Mouse (Mus musculus) stomach, embryonic 16.5 days (tissue): ENCODE data around the gene Art1. TPM values are rescaled to one million over a fixed set of nuclear protein-coding genes. Genes with fewer than 3 reads are reported as not detected.
A peak's percentile ranks its signal among the peaks of the same experiment; 100 is the strongest.

Experiments used
- ATAC-seq: fragments of 200-750 bp; cut with Nextera tagmentation; 2 replicates; pipeline ENCODE4 v1.8.0; 2017; ENCODE audit warnings: moderate number of reproducible peaks, moderate TSS enrichment; ENCODE audit not compliant: insufficient read depth, low FRiP score
- H3K27ac ChIP-seq: fragments of 300-500 bp; sonication (generic); 2 replicates; pipeline ENCODE4 v1.5.1; 2014; ENCODE audit warnings: low read length
- H3K27me3 ChIP-seq: fragments of 300-500 bp; sonication (generic); 2 replicates; pipeline ENCODE4 v1.6.1; 2014; ENCODE audit warnings: low read length, control low read depth, mixed read lengths; ENCODE audit not compliant: control insufficient read depth, insufficient read depth
- H3K36me3 ChIP-seq: fragments of 300-500 bp; sonication (generic); 2 replicates; pipeline ENCODE4 v1.6.1; 2014; ENCODE audit warnings: low read length; ENCODE audit not compliant: control insufficient read depth, insufficient read depth
- H3K4me1 ChIP-seq: fragments of 300-500 bp; sonication (generic); 2 replicates; pipeline ENCODE4 v1.6.1; 2014; ENCODE audit warnings: low read length, control low read depth, mixed read lengths; ENCODE audit not compliant: control insufficient read depth, insufficient read depth
- H3K4me2 ChIP-seq: fragments of 300-500 bp; sonication (generic); 2 replicates; pipeline ENCODE4 v1.6.1; 2014; ENCODE audit warnings: low read depth, low read length, mixed read lengths
- H3K4me3 ChIP-seq: fragments of 300-500 bp; sonication (generic); replicated peaks from 2 replicates; pipeline ENCODE4 v1.5.1; 2014; ENCODE audit warnings: mild to moderate bottlenecking, low read length
- H3K9ac ChIP-seq: fragments of 300-500 bp; sonication (generic); 2 replicates; pipeline ENCODE4 v1.6.1; 2014; ENCODE audit warnings: low read length
- H3K9me3 ChIP-seq: fragments of 300-500 bp; sonication (generic); replicated peaks from 2 replicates; pipeline ENCODE4 v1.6.1; 2016; ENCODE audit warnings: low read length, control low read depth; ENCODE audit not compliant: control insufficient read depth
- WGBS: fragments of 180-500 bp; shearing (Covaris S2); extraction: QIAGEN DNeasy Blood & Tissue Kit; methylation state at CpG from one replicate; pipeline ENCODE4 v1.1.7; 2014; 5-methylcytosine and 5-hydroxymethylcytosine counted together
- polyA plus RNA-seq: library from polyadenylated mRNA; unstranded; fragments of >200 nt; fragmentation: Nextera tagmentation; extraction: Ambion mirVana; gene quantifications from 2 replicates; pipeline ENCODE4 v1.2.1, GENCODE M21; 2015

Art1 gene
- polyA plus RNA-seq, 1 experiment from 2014 or later = 7.1 TPM

DNA sequence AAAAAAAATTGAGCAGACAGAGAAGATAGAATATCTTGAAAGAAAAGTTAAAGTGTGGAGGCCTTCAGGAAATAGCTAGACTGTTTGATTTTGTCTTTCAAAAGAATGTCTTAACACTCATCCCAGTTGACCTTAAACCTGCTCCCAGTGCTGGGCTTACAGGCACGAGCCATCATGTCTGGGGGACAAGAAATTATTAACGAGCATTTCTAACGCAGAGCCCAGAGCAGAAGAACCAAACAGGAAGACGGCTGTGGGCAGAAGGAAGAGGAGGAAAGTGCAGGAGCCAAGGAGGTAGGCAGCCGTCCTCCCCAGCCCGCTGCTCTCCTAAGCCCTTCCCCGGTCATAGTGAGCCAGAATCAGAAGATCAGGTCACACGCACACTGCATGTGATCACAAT is 21.2 kb upstream of the Art1 start:
- WGBS = 82% methylated on average over 8 of the region's 8 CpGs
- peaks cover 15% of the 10 kb centered on the region for H3K36me3 ChIP-seq
- no peak for ATAC-seq

DNA sequence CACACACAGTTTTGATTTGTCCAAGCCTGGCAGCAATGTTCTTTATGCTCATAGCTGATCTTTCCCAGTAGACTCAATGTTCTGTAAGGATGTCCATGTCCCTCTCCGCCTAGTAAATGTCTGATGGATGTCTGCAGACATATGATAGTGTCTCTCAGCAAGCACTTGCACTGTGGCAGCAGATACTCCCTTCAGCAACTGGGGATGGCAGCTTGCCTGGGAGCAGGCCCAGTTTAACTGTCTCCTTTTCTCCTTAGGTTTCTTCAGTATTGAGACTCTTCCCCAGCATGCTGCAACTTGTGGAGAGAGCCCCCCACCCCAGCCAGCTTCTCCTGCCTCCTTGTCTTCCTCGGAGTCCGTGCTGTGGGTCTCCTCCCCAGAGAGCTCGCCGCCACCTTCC is 19.8 kb upstream of the Art1 start:
- no peak for ATAC-seq
- no peaks in the 10 kb centered on the region for H3K9me3 ChIP-seq
- peaks cover 13% of the 10 kb centered on the region; the same call in 1 of the 2 replicates for H3K36me3 ChIP-seq
- H3K27ac ChIP-seq = no peak overlapping the region
- no peaks in the 10 kb centered on the region for H3K4me1 ChIP-seq
- no peak overlapping the region for H3K4me2 ChIP-seq
- no peak overlapping the region for H3K4me3 ChIP-seq
- 94% methylated on average over 5 of the region's 5 CpGs for WGBS
- H3K27me3 ChIP-seq = no peaks in the 10 kb centered on the region
- H3K9ac ChIP-seq = no peak overlapping the region

More for the DNA sequence above, 21.2 kb upstream of the Art1 start:
- Histone ChIP-seq H3K27me3 (no peaks in the 10 kb centered on the region), H3K4me3 (no peak overlapping the region), H3K9ac (no peak overlapping the region), H3K4me2 (no peak overlapping the region), H3K27ac (no peak overlapping the region), H3K4me1 (no peaks in the 10 kb centered on the region), H3K9me3 (no peaks in the 10 kb centered on the region)

DNA sequence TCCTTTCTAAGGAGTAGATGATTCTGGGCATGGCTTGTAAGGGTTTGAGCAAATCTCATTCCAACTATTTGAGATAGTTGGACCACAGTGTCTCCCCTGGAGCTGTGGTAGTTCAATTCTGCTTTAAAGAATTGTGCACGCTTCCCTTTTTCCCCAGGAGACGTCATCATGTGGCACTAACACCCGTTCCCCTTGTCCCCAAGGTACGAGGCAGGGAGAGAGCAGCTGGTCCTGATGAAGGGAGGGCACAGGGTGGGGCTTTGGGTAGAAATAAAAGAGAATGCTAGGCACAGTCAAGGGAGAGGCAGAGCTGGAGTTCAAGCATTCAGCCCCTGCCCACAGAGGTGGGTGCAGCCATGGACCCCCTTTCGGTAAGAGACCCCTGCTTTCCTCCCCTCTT is 18.7 kb upstream of the Art1 start, which contains the start of gene Trpc2:
Gene Trpc2 (plus strand): TSS at position 301 of the 400 bp plus-strand sequence.
- 85% methylated on average over 5 of the region's 5 CpGs for WGBS
- no peak for ATAC-seq
- Histone ChIP-seq H3K9ac (no peak within 1 kb of the TSS), H3K9me3 (no peaks in the 10 kb centered on the region), H3K4me3 (no peak within 1 kb of the TSS), H3K36me3 (peaks cover 4% of the 10 kb centered on the region; the same call in 1 of the 2 replicates), H3K4me2 (no peak within 1 kb of the TSS), H3K27me3 (no peaks in the 10 kb centered on the region), H3K27ac (no peak within 1 kb of the TSS), H3K4me1 (no peaks in the 10 kb centered on the region)

DNA sequence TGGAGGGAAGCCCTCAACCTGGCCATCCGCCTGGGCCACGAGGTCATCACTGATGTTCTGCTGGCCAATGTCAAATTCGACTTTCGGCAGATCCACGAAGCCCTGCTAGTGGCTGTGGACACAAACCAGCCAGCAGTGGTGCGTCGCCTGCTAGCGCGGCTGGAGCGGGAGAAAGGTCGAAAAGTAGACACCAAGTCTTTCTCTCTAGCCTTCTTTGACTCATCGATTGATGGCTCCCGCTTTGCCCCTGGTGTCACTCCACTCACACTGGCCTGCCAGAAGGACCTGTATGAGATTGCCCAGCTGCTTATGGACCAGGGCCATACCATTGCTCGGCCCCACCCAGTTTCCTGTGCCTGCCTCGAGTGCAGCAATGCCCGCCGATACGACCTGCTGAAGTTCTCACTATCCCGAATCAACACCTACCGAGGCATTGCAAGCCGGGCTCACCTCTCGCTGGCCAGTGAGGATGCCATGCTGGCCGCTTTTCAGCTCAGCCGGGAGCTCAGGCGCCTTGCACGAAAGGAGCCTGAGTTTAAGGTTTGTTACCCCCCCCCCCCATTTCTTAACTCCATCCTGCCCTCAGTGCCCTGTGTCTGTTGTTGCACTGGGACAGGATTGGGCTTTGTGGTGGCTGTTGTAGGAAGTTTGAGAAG is 17.4 kb upstream of the Art1 start:
- H3K36me3 ChIP-seq = peaks cover 4% of the 10 kb centered on the region; the same call in 1 of the 2 replicates
- no peak overlapping the region for H3K4me2 ChIP-seq
- no peaks in the 10 kb centered on the region for H3K9me3 ChIP-seq
- H3K4me1 ChIP-seq = no peaks in the 10 kb centered on the region
- no peaks in the 10 kb centered on the region for H3K27me3 ChIP-seq
- no peak overlapping the region for H3K4me3 ChIP-seq
- no peak overlapping the region for H3K9ac ChIP-seq
- ATAC-seq = no peak
- no peak overlapping the region for H3K27ac ChIP-seq
- WGBS = 86% methylated on average over 26 of the region's 26 CpGs

DNA sequence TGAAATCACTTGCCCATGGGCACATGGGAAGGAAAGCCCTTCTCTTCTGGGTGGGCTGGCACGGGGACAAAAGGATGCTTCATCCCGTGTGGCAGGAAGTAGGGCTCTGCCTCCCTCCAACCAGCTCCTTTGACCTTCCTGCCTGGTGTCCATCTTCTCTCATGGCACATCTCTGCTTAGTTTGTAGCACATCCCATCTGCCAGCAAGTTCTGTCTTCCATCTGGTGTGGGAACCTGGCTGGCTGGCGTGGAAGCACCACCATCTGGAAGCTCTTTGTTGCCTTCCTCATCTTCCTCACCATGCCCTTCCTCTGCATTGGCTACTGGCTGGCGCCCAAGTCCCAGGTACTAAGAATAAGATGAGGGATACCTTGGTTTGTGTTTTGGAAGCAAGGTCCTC is 14.2 kb upstream of the Art1 start:
- ATAC-seq = no peak
- Histone ChIP-seq H3K9me3 (no peaks in the 10 kb centered on the region), H3K9ac (no peak overlapping the region), H3K36me3 (peaks cover 4% of the 10 kb centered on the region; the same call in 1 of the 2 replicates), H3K4me3 (no peak overlapping the region), H3K4me2 (no peak overlapping the region), H3K27me3 (no peaks in the 10 kb centered on the region), H3K4me1 (no peaks in the 10 kb centered on the region), H3K27ac (no peak overlapping the region)
- 80% methylated on average over 4 of the region's 4 CpGs for WGBS

DNA sequence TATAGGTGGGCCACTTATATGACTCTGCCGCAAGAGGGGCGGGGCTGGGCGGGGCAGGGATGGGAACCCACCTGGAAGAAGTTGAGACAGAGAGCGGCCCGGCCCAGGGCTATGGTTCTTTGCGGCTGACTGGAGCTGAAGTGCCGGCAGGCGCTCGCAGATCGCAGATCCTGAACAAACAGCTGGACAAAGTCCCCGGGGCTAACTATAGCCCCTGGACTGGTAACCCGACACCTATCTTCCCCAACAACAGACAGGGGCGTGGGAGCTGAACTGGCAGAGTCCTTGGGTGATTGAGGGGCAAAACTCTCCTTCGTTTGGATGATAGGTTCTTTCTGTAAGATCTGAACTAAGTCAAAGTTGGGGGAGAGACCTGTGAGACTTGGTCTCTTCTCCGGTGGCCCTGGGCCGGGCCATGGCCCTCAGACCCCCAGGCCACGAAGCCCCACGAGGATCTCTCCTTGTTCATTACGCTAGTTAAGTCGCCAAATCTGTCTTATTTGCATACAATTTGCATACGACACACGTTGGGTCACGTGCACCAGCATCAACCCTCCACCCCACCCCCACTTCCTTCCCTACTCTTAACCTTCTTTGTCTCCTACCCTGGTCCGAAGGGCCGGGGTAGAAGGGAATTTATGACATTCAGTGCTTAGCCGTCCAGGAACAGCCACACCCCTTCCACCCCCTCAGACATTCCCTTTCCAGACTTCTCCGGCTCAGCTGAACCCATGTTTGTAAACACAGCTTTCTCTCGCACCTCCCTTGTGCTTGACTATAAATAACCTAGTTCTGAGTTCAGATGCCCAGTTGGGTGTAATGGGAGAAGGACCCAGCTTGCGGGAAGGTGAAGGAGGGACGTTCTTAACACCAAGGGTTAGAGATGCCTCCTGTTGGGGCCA is 1.5 kb upstream of the Art1 start:
- Histone ChIP-seq H3K4me2 (peak overlapping the region; percentile 54), H3K27ac (no peak overlapping the region), H3K36me3 (no peaks in the 10 kb centered on the region), H3K9me3 (no peaks in the 10 kb centered on the region), H3K9ac (peak overlapping the region; percentile 51), H3K27me3 (no peaks in the 10 kb centered on the region), H3K4me3 (peak overlapping the region; percentile 30), H3K4me1 (peaks cover 6% of the 10 kb centered on the region)
- peak; percentile 48; the same call in 1 of the 2 replicates for ATAC-seq
- 8% methylated on average over 30 of the region's 30 CpGs for WGBS

DNA sequence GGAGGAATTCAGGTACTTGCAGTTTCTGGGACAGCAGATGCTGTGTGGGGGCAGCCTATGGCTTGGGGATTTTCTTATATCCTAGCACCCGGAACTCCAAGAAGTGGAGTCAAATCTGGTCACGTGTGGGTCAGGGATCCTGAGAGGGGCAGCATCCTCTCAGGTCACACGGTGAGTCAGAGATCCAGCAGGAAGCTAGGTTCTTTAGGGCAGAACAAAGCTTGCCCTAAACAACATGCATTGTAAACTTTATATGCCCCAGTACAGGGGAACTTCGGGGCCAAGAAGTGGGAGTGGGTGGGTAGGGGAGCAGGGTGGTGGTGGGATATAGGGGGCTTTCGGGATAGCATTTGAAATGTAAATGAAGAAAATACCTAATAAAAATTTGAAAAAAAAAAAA is 675 bp upstream of the Art1 start:
- H3K4me3 ChIP-seq = no peak overlapping the region
- H3K4me2 ChIP-seq = no peak overlapping the region
- no peak for ATAC-seq
- H3K27ac ChIP-seq = no peak overlapping the region
- WGBS = 62% methylated on average over 5 of the region's 5 CpGs
- H3K27me3 ChIP-seq = no peaks in the 10 kb centered on the region
- H3K36me3 ChIP-seq = no peaks in the 10 kb centered on the region
- H3K9ac ChIP-seq = no peak overlapping the region
- H3K4me1 ChIP-seq = peaks cover 6% of the 10 kb centered on the region
- H3K9me3 ChIP-seq = no peaks in the 10 kb centered on the region

DNA sequence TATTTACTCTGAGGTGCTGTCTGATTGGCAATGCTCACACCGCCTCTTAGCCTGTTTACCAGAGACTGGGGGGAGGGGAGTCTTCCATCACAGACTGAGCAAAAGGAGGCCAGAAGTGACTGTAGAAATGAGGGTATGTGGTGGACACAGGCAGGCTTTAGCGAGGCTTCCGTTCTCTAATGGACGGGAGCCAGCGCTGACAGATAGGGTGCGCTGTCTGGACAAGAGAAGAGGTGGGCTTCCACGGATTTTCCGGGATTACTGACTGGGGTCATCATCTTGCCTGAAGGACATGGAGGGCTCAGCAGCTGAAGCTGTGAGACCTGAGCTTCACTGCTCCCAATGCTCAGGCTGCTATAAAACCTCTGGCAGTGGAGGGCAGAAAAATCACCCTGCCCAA is 698 bp downstream of the Art1 start:
- Histone ChIP-seq H3K4me3 (no peak overlapping the region), H3K36me3 (no peaks in the 10 kb centered on the region), H3K27ac (no peak overlapping the region), H3K4me1 (peaks cover 13% of the 10 kb centered on the region), H3K9me3 (no peaks in the 10 kb centered on the region), H3K27me3 (no peaks in the 10 kb centered on the region), H3K4me2 (no peak overlapping the region), H3K9ac (no peak overlapping the region)
- no peak for ATAC-seq
- WGBS = 48% methylated on average over 8 of the region's 8 CpGs

DNA sequence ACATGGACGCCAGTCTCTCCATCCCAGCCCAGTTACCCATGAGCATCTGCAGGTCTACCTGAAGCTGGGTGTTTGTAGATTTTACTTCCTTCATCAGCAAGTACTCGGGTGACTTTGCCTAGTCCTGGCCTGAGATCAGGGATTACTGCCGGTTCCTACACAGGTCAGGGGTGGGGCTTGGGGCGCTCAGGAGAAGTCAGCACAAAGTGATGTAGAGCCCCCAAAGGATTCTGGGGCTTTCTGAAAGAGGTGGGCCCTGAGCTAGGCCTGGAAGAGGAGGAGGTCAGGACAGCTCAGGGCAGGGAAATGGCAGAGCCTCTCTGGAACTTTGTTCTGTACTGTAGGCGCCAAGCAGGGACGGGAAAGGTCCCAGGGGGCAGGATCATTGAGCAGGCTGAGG is 1.2 kb downstream of the Art1 start:
- H3K9ac ChIP-seq = no peak overlapping the region
- 44% methylated on average over 6 of the region's 6 CpGs for WGBS
- H3K36me3 ChIP-seq = no peaks in the 10 kb centered on the region
- H3K4me3 ChIP-seq = no peak overlapping the region
- H3K27me3 ChIP-seq = no peaks in the 10 kb centered on the region
- no peak overlapping the region for H3K27ac ChIP-seq
- H3K4me1 ChIP-seq = peaks cover 13% of the 10 kb centered on the region
- H3K9me3 ChIP-seq = no peaks in the 10 kb centered on the region
- no peak for ATAC-seq
- H3K4me2 ChIP-seq = no peak overlapping the region
